Mouse (Mus musculus) megakaryocyte, embryonic 14.5 days (primary cell): ENCODE data around the gene Mcrip1.

Experiments
- FLI1 ChIP-seq: IDR thresholded peaks from 2 replicates; pipeline ENCODE4 v1.6.1; 2012; ENCODE audit warnings: low read length, inconsistent platforms, mixed read lengths
- GATA1 ChIP-seq: IDR thresholded peaks from 3 replicates; pipeline ENCODE4 v1.6.1; 2012; ENCODE audit warnings: mixed read lengths, low read length, inconsistent platforms, borderline replicate concordance

DNA sequence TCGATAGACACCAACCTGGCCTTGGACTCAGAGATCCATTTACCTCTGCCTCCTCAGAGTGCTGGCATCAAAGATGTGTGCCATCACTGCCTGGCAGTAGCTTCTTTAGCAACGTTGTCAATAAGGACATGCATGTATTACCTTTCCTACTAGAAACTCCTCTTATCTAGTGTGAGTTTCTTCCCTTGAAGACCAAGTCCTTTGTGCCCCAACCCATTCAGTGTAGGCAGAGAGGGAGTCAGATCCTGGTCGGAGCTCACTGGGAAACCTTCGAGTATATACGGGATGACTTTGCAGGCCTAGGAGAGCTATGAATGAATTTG, 24.7 kb upstream of the Mcrip1 start:
- TF ChIP-seq GATA1 (no peak), FLI1 (no peak)
